Mouse (Mus musculus): ENCODE measurements around the gene Gipr.
A peak's percentile ranks its signal among the peaks of the same experiment; 100 is the strongest.
"Not testable (repeated sequence)": the region's sequence is repeated elsewhere in the genome, so short reads cannot be mapped to it uniquely, and the experiment has no call there.

Gipr gene

GRCm38 (mm10) chr7:19178443-19179092, 12.6 kb upstream of the Gipr start:
- peak; percentile 90 for DNase-seq (ENCODE audit: low read depth, low spot score)

- no peak for DNase-seq (ENCODE audit: low read depth, low spot score)
Measured at GRCm38 (mm10) chr7:19178035-19178434, 12.1 kb upstream of the Gipr start.

- no peak for DNase-seq (ENCODE audit: low read depth, low spot score)
Measured at GRCm38 (mm10) chr7:19177216-19177615, 11.3 kb upstream of the Gipr start.

GRCm38 (mm10) chr7:19176516-19176947, 10.6 kb upstream of the Gipr start:
- DNase-seq (ENCODE audit: low read depth, low spot score) = no peak

GRCm38 (mm10) chr7:19175708-19176515, 10.0 kb upstream of the Gipr start, which contains the start of gene Eml2:
Gene Eml2 (plus strand): TSS chr7:19176421.
- DNase-seq (ENCODE audit: low read depth, low spot score) = peak; percentile 98

GRCm38 (mm10) chr7:19172874-19173273, 6.9 kb upstream of the Gipr start:
- peak; percentile 86 for DNase-seq (ENCODE audit: low read depth, low spot score)

- no peak for DNase-seq (ENCODE audit: low read depth, low spot score)
Measured at GRCm38 (mm10) chr7:19171831-19172230, 5.9 kb upstream of the Gipr start.

- DNase-seq (ENCODE audit: low read depth, low spot score) = no peak
Measured at GRCm38 (mm10) chr7:19170142-19170541, 4.2 kb upstream of the Gipr start.

- DNase-seq (ENCODE audit: low read depth, low spot score) = no peak
Measured at GRCm38 (mm10) chr7:19169506-19169905, 3.6 kb upstream of the Gipr start.

- peak; percentile 27 for DNase-seq (ENCODE audit: low read depth, low spot score)
Measured at GRCm38 (mm10) chr7:19166990-19167389, 1.1 kb upstream of the Gipr start.

GRCm38 (mm10) chr7:19164978-19165377, 949 bp downstream of the Gipr start:
- DNase-seq (ENCODE audit: low read depth, low spot score) = peak; percentile 85

- peak; percentile 98 for DNase-seq (ENCODE audit: low read depth, low spot score)
Measured at GRCm38 (mm10) chr7:19164189-19164588, 1.7 kb downstream of the Gipr start.

- DNase-seq (ENCODE audit: low read depth, low spot score) = no peak
Measured at GRCm38 (mm10) chr7:19163752-19164151, 2.2 kb downstream of the Gipr start.

- DNase-seq (ENCODE audit: low read depth, low spot score) = no peak
Measured at GRCm38 (mm10) chr7:19162928-19163327, 3.0 kb downstream of the Gipr start.

GRCm38 (mm10) chr7:19160115-19160514, 5.8 kb downstream of the Gipr start:
- DNase-seq (ENCODE audit: low read depth, low spot score) = peak; percentile 85

GRCm38 (mm10) chr7:19159411-19159810, 6.5 kb downstream of the Gipr start:
- no peak for DNase-seq (ENCODE audit: low read depth, low spot score)

- DNase-seq (ENCODE audit: low read depth, low spot score) = no peak
Measured at GRCm38 (mm10) chr7:19158601-19159000, 7.3 kb downstream of the Gipr start.

GRCm38 (mm10) chr7:19157160-19157800, 8.6 kb downstream of the Gipr start:
- peak; percentile 88 for DNase-seq (ENCODE audit: low read depth, low spot score)

GRCm38 (mm10) chr7:19155825-19156475, 10.0 kb downstream of the Gipr start:
- DNase-seq (ENCODE audit: low read depth, low spot score) = peak; percentile 41

GRCm38 (mm10) chr7:19154796-19155195, 11.1 kb downstream of the Gipr start:
- no peak for DNase-seq (ENCODE audit: low read depth, low spot score)

GRCm38 (mm10) chr7:19151121-19151520, 14.8 kb downstream of the Gipr start:
- not testable (repeated sequence) for DNase-seq (ENCODE audit: low read depth, low spot score)

GRCm38 (mm10) chr7:19149626-19150025, 16.3 kb downstream of the Gipr start, which contains the start of gene Snrpd2:
Gene Snrpd2 (plus strand): TSS chr7:19149722.
- peak; percentile 96 for DNase-seq (ENCODE audit: low read depth, low spot score)

Data from R1 (cell line).